Mouse (Mus musculus): Measurements from ENCODE around the gene Immp2l.

Immp2l gene

DNA sequence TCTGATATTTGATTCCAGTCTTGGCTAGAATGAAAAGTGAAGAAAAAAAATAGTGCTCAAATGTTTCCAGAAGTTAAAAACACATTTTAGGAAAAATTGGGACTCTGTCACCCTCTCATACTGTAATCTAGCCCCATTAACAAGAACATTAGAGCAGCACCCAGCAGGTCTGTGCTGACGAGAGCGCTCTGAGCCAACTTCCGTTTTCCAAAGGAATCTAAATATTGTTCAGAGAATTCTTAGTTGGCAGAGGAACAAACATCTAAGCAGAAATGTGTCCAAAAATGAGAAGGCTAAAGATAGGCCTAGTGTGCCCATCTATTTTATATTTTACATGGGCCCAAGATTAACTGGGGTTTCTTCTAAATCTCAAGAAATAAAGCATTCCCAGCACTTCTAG is 486.7 kb downstream of the Immp2l start:
- no peak for DNase-seq (ENCODE audit: low read depth in 1 of 2, low spot score in 2 of 2)

DNA sequence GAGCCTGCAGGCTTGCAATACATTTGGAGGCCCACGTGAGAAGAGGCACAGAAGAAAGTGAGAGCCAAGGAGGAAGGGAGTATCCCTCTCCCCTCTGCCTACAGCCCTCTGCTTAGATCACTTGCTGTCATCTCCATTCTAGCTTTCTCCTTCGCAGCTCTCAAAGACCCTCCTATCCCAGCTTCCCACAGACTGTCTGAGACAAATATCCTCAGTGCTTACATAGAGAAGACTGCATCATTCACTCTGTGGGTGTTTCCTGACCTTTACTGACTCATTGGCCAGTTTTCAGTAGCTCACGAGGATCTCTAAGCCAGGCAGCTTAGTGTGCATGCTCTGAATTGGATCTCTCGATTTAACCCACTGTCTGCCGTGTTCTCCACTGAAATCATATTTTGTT is 495.0 kb downstream of the Immp2l start:
- DNase-seq (ENCODE audit: low read depth in 1 of 2, low spot score in 2 of 2) = no peak

DNA sequence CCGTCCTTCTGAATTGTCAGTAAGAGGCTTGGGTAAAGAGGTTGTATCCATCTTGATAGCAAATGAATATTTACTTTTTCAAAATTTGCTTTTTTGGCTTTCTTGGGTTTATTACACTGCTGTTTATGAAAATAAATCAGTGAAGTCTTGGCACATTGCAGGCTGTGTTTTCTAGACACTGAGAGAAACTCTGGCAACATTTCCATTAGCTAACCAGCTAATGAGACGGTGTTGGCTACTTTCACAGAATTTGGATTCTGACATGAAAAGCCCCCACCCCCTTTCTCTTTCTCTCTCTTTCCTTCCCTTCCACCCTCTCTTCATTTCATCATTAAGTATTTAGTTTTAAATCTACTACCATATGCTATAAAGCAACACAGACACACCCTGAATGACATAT is 496.4 kb downstream of the Immp2l start:
- DNase-seq (ENCODE audit: low read depth in 1 of 2, low spot score in 2 of 2) = no peak

- DNase-seq (ENCODE audit: low read depth in 1 of 2, low spot score in 2 of 2) = no peak
Observed at GRCm38 (mm10) chr12:41521671-41522070, 497.8 kb downstream of the Immp2l start.

GRCm38 (mm10) chr12:41526688-41527087 is 502.8 kb downstream of the Immp2l start:
- no peak for DNase-seq (ENCODE audit: low read depth in 1 of 2, low spot score in 2 of 2)

- DNase-seq (ENCODE audit: low read depth in 1 of 2, low spot score in 2 of 2) = no peak
Observed at GRCm38 (mm10) chr12:41528410-41528809, 504.5 kb downstream of the Immp2l start.

DNA sequence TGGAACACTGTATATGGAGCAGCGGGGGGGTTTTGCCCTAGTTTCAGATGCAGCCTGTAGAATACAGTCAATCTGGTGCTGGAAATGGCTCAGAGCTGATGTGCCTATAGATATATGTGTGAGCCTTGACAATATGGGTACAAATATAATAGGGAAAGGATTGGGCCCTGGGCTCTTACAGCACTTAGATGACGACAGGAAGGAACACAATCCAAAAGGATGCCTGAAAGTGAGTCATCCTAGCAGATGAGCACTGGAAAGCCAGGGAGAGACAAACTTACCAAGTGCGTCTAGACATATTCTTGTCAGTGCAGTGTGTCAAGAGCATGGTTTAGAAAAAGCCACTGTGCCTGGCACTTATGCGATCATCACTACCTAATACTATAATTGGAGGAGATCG is 516.1 kb downstream of the Immp2l start:
- DNase-seq (ENCODE audit: low read depth in 1 of 2, low spot score in 2 of 2) = no peak

DNA sequence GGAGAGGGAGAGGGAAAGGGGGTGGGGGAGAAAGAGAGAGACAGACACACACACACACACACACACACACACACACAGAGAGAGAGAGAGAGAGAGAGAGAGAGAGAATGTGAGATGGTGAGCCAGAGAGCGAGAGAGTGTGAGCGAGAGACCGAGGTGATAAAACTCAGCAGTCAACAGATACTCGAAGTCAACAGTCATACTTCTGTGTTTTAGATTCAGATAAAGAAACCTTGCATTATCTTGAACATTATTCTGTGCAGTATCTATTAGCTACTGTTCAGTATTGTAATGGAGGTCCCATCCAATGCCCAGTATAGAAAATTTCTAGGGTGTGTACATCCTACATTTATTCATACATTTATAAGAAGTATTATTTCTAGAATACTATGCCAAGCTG is 527.7 kb downstream of the Immp2l start:
- no peak for DNase-seq (ENCODE audit: low read depth in 1 of 2, low spot score in 2 of 2)

- no peak for DNase-seq (ENCODE audit: low read depth in 1 of 2, low spot score in 2 of 2)
Observed at GRCm38 (mm10) chr12:41557832-41558231, 533.9 kb downstream of the Immp2l start.

- DNase-seq (ENCODE audit: low read depth in 1 of 2, low spot score in 2 of 2) = no peak
Observed at GRCm38 (mm10) chr12:41558956-41559735, 535.3 kb downstream of the Immp2l start.

DNA sequence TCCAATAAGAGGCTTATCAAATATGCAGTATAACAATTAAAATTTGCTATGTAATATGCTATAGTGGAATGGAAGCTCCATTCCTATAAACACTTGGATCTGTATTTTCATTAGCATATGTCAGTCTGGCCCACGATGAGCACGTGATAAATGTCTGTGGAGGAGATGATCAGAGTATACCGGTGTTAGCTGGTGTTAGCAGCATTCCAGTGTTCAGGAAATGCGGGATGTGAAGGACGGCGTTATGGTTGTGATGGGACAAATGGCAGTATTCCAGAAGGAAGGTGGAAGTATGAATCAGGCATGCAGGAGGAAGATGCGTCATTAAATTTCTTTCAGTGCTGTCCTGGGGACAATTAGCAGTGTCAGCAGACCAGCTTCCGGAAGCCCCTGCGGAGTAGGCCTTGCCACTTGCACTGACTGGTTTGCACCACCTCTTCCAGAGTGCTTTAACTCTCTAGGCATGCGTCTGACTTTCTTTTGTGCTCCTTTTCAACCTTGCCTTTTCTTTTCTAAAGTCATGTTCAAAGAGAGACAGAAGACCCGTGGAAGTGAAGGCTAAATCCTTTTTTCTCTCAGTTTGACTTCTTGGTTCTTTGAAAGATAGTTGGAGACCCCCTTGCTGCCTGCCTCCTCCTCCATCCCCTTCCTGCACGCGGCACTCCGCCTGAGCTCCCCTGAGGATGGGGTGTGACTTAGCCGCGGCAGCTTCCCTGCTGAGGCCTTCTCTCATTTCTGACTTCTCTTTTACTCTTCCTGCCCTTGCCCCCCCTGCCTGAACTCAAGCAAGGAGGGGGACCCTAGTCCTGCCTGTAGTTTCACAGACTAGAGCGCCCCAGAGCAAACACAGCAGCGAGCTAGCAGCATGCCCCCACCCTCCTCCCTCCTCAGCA is 541.9 kb downstream of the Immp2l start:
- no peak for DNase-seq (ENCODE audit: low read depth in 1 of 2, low spot score in 2 of 2)

DNA sequence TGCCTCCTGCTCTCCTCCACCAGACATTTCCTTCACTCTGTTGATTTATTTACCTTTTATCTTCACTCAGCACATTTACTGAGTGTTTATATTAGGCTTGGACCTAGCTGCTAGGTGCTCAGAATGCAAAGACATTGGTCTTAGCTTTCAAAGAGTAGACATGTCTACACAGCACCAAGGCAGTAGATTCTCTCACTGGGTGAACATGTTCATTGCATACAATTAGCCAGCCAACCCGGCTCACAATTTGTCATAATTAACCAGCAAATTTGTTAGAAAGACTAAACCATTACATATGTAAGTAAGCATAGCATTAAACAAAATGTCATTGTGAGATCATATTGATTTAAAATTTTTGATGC is 542.5 kb downstream of the Immp2l start:
- no peak for DNase-seq (ENCODE audit: low read depth in 1 of 2, low spot score in 2 of 2)

DNA sequence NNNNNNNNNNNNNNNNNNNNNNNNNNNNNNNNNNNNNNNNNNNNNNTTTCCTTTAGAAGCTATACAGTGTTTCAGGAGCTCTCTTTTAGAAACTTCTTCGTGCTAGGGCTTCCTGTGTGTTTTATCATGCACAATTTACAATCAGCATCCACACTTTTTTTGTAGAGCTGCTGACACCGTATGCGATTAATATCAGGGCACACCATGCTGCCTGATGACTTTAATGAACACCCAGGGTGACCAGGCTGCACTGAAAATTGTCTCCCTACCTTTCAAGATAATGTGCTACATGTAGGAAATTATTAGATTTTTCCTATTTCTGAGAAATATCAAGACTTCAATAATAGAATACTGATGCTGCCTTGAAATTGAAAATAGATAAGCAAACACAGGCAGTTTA is 549.9 kb downstream of the Immp2l start:
- DNase-seq (ENCODE audit: low read depth in 1 of 2, low spot score in 2 of 2) = no peak

- DNase-seq (ENCODE audit: low read depth in 1 of 2, low spot score in 2 of 2) = no peak
Observed at GRCm38 (mm10) chr12:41575221-41575620, 551.3 kb downstream of the Immp2l start.

- no peak for DNase-seq (ENCODE audit: low read depth in 1 of 2, low spot score in 2 of 2)
Observed at GRCm38 (mm10) chr12:41593401-41593800, 569.5 kb downstream of the Immp2l start.

GRCm38 (mm10) chr12:41594037-41594436 is 570.1 kb downstream of the Immp2l start:
- DNase-seq (ENCODE audit: low read depth in 1 of 2, low spot score in 2 of 2) = no peak

- no peak for DNase-seq (ENCODE audit: low read depth in 1 of 2, low spot score in 2 of 2)
Observed at GRCm38 (mm10) chr12:41615271-41615670, 591.4 kb downstream of the Immp2l start.

DNA sequence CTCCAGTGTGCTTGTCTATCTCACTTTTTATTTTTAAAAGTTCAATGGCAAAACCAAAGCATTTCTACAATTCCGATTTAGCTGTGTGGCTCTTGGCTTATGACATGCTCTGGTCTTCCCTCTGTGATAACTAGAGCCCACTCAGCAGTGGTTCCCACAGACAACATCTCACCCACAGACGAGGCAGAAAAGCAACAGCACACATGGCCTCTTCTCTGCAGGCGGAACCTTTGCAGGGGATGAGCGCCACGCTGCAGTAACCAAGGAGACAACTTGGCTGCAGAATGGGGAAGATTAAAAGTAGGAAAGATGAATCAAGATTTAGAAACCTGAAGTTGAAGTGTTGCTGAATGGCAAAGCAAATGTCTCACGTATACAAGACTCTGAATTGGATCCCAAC is 597.5 kb downstream of the Immp2l start:
- no peak for DNase-seq (ENCODE audit: low read depth in 1 of 2, low spot score in 2 of 2)

DNA sequence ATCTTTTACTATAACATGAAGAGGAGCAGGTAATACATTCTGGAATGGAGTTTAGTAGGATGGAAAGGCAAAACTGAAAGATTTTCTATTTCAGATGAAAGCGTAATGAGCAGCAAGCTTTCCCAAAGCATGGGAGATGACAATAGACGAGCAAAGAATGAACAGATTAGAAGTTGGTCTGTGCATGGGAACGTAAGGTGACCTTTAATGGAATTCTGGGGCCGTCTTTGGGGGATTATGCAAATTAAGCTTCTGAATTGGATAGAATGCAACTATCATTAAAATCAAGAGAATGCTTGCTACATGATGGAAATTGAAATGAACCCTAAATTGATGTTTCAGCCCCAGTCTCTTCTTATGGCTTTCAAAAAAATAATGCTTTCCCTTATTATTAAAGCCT is 619.4 kb downstream of the Immp2l start:
- no peak for DNase-seq (ENCODE audit: low read depth in 1 of 2, low spot score in 2 of 2)

DNA sequence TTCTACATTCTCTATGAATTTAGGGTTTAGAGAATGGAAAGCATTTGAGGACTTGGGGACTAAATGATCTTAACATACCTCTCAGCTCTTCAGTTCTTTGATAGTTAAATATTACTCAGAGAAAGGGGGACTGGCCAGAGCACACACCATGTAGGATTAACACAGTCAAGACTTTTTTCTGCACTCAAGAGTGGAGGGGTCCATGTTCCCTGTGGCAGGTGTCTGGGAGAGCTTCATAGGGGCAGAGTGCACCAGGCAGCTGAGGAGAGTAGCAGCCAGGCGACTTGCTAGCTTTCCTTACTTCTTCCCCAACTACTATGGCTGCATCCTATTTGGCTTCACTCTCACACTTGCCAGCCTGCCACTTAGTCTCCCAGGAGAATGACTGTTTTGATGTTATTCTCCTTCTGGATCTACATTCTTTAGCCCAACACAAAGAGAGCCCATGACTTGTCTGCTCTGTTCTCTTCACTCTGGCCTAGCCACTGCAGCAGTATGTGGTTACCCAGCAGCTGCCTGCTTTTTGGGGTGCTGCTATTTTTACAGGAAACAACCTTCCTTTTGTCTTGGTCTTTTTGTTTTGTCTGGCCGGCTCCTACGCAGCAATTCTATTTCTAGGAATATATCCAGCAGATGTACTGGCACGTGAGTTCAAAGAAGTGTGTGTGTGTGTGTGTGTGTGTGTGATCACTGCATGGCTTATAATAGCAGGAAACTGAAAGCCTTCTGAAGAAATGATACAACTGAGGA is 621.1 kb downstream of the Immp2l start:
- DNase-seq (ENCODE audit: low read depth in 1 of 2, low spot score in 2 of 2) = no peak

DNA sequence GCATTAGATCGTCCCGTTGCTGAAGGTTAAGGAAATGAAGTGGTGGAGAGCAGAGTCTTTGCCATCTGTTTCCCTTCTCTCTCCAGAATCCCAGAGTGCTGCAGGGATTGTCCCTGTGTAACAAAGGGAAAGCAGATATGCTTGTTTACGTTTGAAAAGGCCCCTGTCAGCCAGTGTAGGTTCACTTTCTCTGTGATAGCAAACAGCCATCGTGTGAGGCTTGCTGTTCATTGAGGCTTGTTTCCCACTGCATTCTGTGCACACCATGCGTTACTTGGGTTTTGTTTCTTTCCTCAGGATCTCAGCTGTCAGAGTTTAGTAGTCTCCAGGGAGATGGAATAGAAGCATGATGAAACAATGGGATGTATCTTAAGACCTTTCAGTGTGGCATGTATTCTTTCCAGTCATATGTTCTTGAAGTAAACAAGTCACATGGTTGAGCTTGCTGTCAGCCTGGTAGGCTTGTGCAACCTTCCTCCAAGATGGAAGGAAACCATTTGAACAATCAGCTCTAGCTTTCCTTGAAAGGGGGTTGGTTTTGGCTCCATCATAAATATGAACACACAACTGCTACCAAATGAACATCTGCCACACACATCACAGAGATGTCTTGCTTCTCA is 623.2 kb downstream of the Immp2l start:
- DNase-seq (ENCODE audit: low read depth in 1 of 2, low spot score in 2 of 2) = no peak

All from monocyte, adult 2 months (primary cell).